Mouse (Mus musculus) limb, embryonic 12.5 days (tissue): ENCODE measurements around the gene Scml4. TPM values are rescaled to one million over a fixed set of nuclear protein-coding genes. Genes with fewer than 3 reads are reported as not detected.

Experiments used
- ATAC-seq: fragments of 200-750 bp; cut with Nextera tagmentation; 2 replicates; pipeline ENCODE4 v1.8.0; 2017; ENCODE audit warnings: low read depth, moderate TSS enrichment; ENCODE audit not compliant: insufficient number of reproducible peaks, insufficient read depth, low FRiP score, low TSS enrichment
- H3K27ac ChIP-seq: fragments of 300-500 bp; sonication (generic); 2 replicates; pipeline ENCODE4 v1.5.1; 2016; ENCODE audit warnings: mild to moderate bottlenecking, moderate library complexity
- H3K27me3 ChIP-seq: fragments of 300-500 bp; sonication (generic); 2 replicates; pipeline ENCODE4 v1.6.1; 2016; ENCODE audit warnings: mild to moderate bottlenecking, moderate library complexity
- H3K36me3 ChIP-seq: fragments of 300-500 bp; sonication (generic); 2 replicates; pipeline ENCODE4 v1.6.1; 2016; ENCODE audit warnings: mild to moderate bottlenecking, moderate library complexity
- H3K4me1 ChIP-seq: fragments of 300-500 bp; sonication (generic); replicated peaks from 2 replicates; pipeline ENCODE4 v1.6.1; 2016
- H3K4me2 ChIP-seq: fragments of 300-500 bp; sonication (generic); 2 replicates; pipeline ENCODE4 v1.6.1; 2016; ENCODE audit warnings: mild to moderate bottlenecking, moderate library complexity
- H3K4me3 ChIP-seq: fragments of 300-500 bp; sonication (generic); replicated peaks from 2 replicates; pipeline ENCODE4 v1.5.1; 2016; ENCODE audit warnings: mild to moderate bottlenecking
- H3K9ac ChIP-seq: fragments of 300-500 bp; sonication (generic); replicated peaks from 2 replicates; pipeline ENCODE4 v1.6.1; 2016; ENCODE audit warnings: mild to moderate bottlenecking, moderate library complexity
- H3K9me3 ChIP-seq: fragments of 300-500 bp; sonication (generic); 2 replicates; pipeline ENCODE4 v1.6.1; 2016; ENCODE audit warnings: mild to moderate bottlenecking, moderate library complexity
- WGBS: fragments of 180-500 bp; shearing (Covaris S2); methylation state at CpG from one replicate; pipeline ENCODE4 v1.1.7; 2016; 5-methylcytosine and 5-hydroxymethylcytosine counted together
- polyA plus RNA-seq: library from polyadenylated mRNA; unstranded; fragments of >200 nt; fragmentation: Nextera tagmentation; extraction: Ambion mirVana; gene quantifications from 2 replicates; pipeline ENCODE4 v1.2.1, GENCODE M21; 2016

Scml4 gene
- polyA plus RNA-seq, 1 experiment from 2014 or later, result 0.89 TPM

GRCm38 (mm10) chr10:42930121-42930650 lies 70.0 kb downstream of the Scml4 start:
- H3K9me3 ChIP-seq, result peaks cover 6% of the 10 kb centered on the region; the same call in 1 of the 2 replicates
- no peak overlapping the region for H3K9ac ChIP-seq
- no peaks in the 10 kb centered on the region for H3K36me3 ChIP-seq
- H3K27me3 ChIP-seq, result no peaks in the 10 kb centered on the region
- WGBS, result 89% methylated on average over 23 of the region's 23 CpGs
- H3K4me1 ChIP-seq, result peaks cover 10% of the 10 kb centered on the region
- no peak overlapping the region for H3K4me3 ChIP-seq
- no peak for ATAC-seq
- H3K4me2 ChIP-seq, result no peak overlapping the region
- H3K27ac ChIP-seq, result no peak overlapping the region

GRCm38 (mm10) chr10:42932862-42933480 lies 72.8 kb downstream of the Scml4 start:
- Histone ChIP-seq H3K4me3 (no peak overlapping the region), H3K4me1 (peaks cover 10% of the 10 kb centered on the region), H3K36me3 (no peaks in the 10 kb centered on the region), H3K4me2 (peak overlapping the region; percentile 13), H3K27me3 (no peaks in the 10 kb centered on the region), H3K9ac (no peak overlapping the region; the same call in 1 of the 2 replicates), H3K9me3 (peaks cover 6% of the 10 kb centered on the region; the same call in 1 of the 2 replicates), H3K27ac (peak overlapping the region; percentile 72)
- no peak for ATAC-seq
- WGBS, result 23% methylated on average over 14 of the region's 14 CpGs

- Histone ChIP-seq H3K9ac (no peak overlapping the region), H3K27ac (no peak overlapping the region), H3K4me3 (no peak overlapping the region), H3K4me1 (peaks cover 11% of the 10 kb centered on the region), H3K27me3 (no peaks in the 10 kb centered on the region), H3K4me2 (no peak overlapping the region), H3K36me3 (no peaks in the 10 kb centered on the region), H3K9me3 (peaks cover 6% of the 10 kb centered on the region; the same call in 1 of the 2 replicates)
- ATAC-seq, result no peak
- 71% methylated on average over 8 of the region's 8 CpGs for WGBS
These were observed 74.5 kb downstream of the Scml4 start for GRCm38 (mm10) chr10:42934672-42935071.

- Histone ChIP-seq H3K36me3 (no peaks in the 10 kb centered on the region), H3K4me3 (no peak overlapping the region), H3K4me1 (peaks cover 26% of the 10 kb centered on the region), H3K27me3 (no peaks in the 10 kb centered on the region; the same call in 1 of the 2 replicates), H3K4me2 (no peak overlapping the region), H3K9ac (no peak overlapping the region), H3K9me3 (peaks cover 6% of the 10 kb centered on the region; the same call in 1 of the 2 replicates), H3K27ac (no peak overlapping the region)
- ATAC-seq, result no peak
These were observed 76.0 kb downstream of the Scml4 start for GRCm38 (mm10) chr10:42936205-42936604.

- no peak for ATAC-seq
- Histone ChIP-seq H3K4me2 (no peak overlapping the region), H3K9ac (no peak overlapping the region), H3K4me1 (peaks cover 25% of the 10 kb centered on the region), H3K4me3 (no peak overlapping the region), H3K27me3 (no peaks in the 10 kb centered on the region; the same call in 1 of the 2 replicates), H3K36me3 (no peaks in the 10 kb centered on the region), H3K9me3 (peaks cover 6% of the 10 kb centered on the region; the same call in 1 of the 2 replicates), H3K27ac (no peak overlapping the region)
- WGBS, result 77% methylated on average over 4 of the region's 4 CpGs
These were observed 78.2 kb downstream of the Scml4 start for GRCm38 (mm10) chr10:42938361-42938760.

- peaks cover 23% of the 10 kb centered on the region for H3K4me1 ChIP-seq
- H3K4me3 ChIP-seq, result no peak overlapping the region
- WGBS, result 66% methylated on average over 7 of the region's 7 CpGs
- H3K36me3 ChIP-seq, result no peaks in the 10 kb centered on the region
- H3K9me3 ChIP-seq, result no peaks in the 10 kb centered on the region
- no peak overlapping the region for H3K4me2 ChIP-seq
- H3K9ac ChIP-seq, result no peak overlapping the region
- H3K27ac ChIP-seq, result 0 out of 2 replicates have a peak overlapping the region, but pooled peaks have one; percentile 17
- ATAC-seq, result no peak
- H3K27me3 ChIP-seq, result no peaks in the 10 kb centered on the region; the same call in 1 of the 2 replicates
These were observed 79.5 kb downstream of the Scml4 start for GRCm38 (mm10) chr10:42939691-42940090.

GRCm38 (mm10) chr10:42940193-42941050 lies 80.3 kb downstream of the Scml4 start:
- Histone ChIP-seq H3K36me3 (no peaks in the 10 kb centered on the region), H3K9ac (no peak overlapping the region; the same call in 1 of the 2 replicates), H3K4me2 (no peak overlapping the region), H3K4me1 (peaks cover 23% of the 10 kb centered on the region), H3K4me3 (no peak overlapping the region), H3K27me3 (no peaks in the 10 kb centered on the region; the same call in 1 of the 2 replicates), H3K9me3 (no peaks in the 10 kb centered on the region), H3K27ac (0 out of 2 replicates have a peak overlapping the region, but pooled peaks have one; percentile 17)
- no peak for ATAC-seq
- WGBS, result 72% methylated on average over 21 of the region's 21 CpGs

- Histone ChIP-seq H3K4me2 (peak overlapping the region; percentile 43), H3K9me3 (no peaks in the 10 kb centered on the region), H3K4me1 (peaks cover 23% of the 10 kb centered on the region), H3K4me3 (no peak overlapping the region), H3K27ac (peak overlapping the region; percentile 83), H3K27me3 (no peaks in the 10 kb centered on the region; the same call in 1 of the 2 replicates), H3K9ac (peak overlapping the region; percentile 37), H3K36me3 (no peaks in the 10 kb centered on the region)
- ATAC-seq, result no peak
- WGBS, result 68% methylated on average over 4 of the region's 4 CpGs
These were observed 81.1 kb downstream of the Scml4 start for GRCm38 (mm10) chr10:42941278-42941677.

GRCm38 (mm10) chr10:42941697-42942221 lies 81.6 kb downstream of the Scml4 start:
- Histone ChIP-seq H3K27me3 (no peaks in the 10 kb centered on the region; the same call in 1 of the 2 replicates), H3K27ac (peak overlapping the region; percentile 83), H3K4me1 (peaks cover 23% of the 10 kb centered on the region), H3K9me3 (no peaks in the 10 kb centered on the region), H3K4me3 (no peak overlapping the region), H3K9ac (peak overlapping the region; percentile 37), H3K36me3 (no peaks in the 10 kb centered on the region), H3K4me2 (peak overlapping the region; percentile 43)
- WGBS, result 42% methylated on average over 14 of the region's 14 CpGs
- ATAC-seq, result peak; percentile 61

GRCm38 (mm10) chr10:42942300-42942699 lies 82.1 kb downstream of the Scml4 start:
- H3K27me3 ChIP-seq, result no peaks in the 10 kb centered on the region; the same call in 1 of the 2 replicates
- ATAC-seq, result no peak
- no peak overlapping the region for H3K4me2 ChIP-seq
- no peaks in the 10 kb centered on the region for H3K36me3 ChIP-seq
- no peak overlapping the region for H3K4me3 ChIP-seq
- H3K4me1 ChIP-seq, result peaks cover 23% of the 10 kb centered on the region
- no peak overlapping the region for H3K9ac ChIP-seq
- H3K9me3 ChIP-seq, result no peaks in the 10 kb centered on the region
- H3K27ac ChIP-seq, result peak overlapping the region; percentile 83
- WGBS, result 88% methylated on average over 3 of the region's 3 CpGs

GRCm38 (mm10) chr10:42945316-42945715 lies 85.1 kb downstream of the Scml4 start:
- no peak overlapping the region for H3K27ac ChIP-seq
- ATAC-seq, result no peak
- no peak overlapping the region for H3K9ac ChIP-seq
- no peaks in the 10 kb centered on the region; the same call in 1 of the 2 replicates for H3K27me3 ChIP-seq
- H3K4me1 ChIP-seq, result peaks cover 31% of the 10 kb centered on the region
- H3K9me3 ChIP-seq, result no peaks in the 10 kb centered on the region
- H3K36me3 ChIP-seq, result no peaks in the 10 kb centered on the region
- WGBS, result 35% methylated on average over 4 of the region's 4 CpGs
- no peak overlapping the region for H3K4me2 ChIP-seq
- no peak overlapping the region for H3K4me3 ChIP-seq
